In the genomic region with DNA sequence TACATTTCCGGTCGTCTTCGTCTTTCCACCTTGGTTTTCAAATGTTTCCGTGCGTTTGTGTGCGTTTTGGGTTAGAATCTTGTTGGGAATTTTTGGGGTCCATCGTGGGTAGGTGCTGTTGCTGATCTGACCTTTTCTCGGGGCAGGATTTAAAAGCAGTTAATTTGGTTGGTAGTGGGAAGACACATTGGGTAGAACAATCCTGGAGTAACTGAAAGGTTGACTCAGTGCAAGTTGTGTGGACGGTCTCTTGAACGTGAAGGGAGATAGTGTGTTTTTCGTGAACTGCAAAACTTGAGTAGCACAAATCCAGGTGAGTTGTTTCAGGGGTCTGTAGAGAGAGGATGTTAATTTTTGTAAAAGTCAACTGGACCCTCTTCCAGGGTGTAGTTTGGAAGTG, we compare ENCODE assay signal across 1 mouse cellular context.
TF ChIP-seq lines count a peak whose summit lies in the region.

No protein-coding gene starts in this region.

TF ChIP-seq in MEL, 35 proteins besides CTCF, POLR2A, EP300 and RAD21 (continued from another document):
- TF ChIP-seq NRF1 (IDR thresholded peaks at IDR 0.05; ENCODE audit: insufficient read depth, low read depth, low read length, poor library complexity, severe bottlenecking) = no peak
- peak; percentile 97 for TF ChIP-seq CHD1 (IDR thresholded peaks at IDR 0.05; ENCODE audit: low read depth, low read length)
- 0 out of 2 replicates have a peak, but pooled peaks have one; percentile 4 for TF ChIP-seq ETS1 (IDR thresholded peaks at IDR 0.05; ENCODE audit: low read depth, low read length)
- 0 out of 2 replicates have a peak, but pooled peaks have one; percentile 9 for TF ChIP-seq JUND (IDR thresholded peaks at IDR 0.05; ENCODE audit: low read depth, low read length)
- no peak for TF ChIP-seq UBTF (IDR thresholded peaks at IDR 0.05; ENCODE audit: borderline replicate concordance, insufficient read depth, low read depth, low read length)
- TF ChIP-seq KAT2A (conservative IDR thresholded peaks at IDR 0.05; ENCODE audit: low read depth, low read length) = 0 out of 2 replicates have a peak, but pooled peaks have one; percentile 31
- TF ChIP-seq MEF2A (IDR thresholded peaks at IDR 0.05; ENCODE audit: extremely low read depth, insufficient replicate concordance, low read depth, low read length, poor library complexity, severe bottlenecking) = no peak
- no peak for TF ChIP-seq E2F4 (IDR thresholded peaks at IDR 0.05; ENCODE audit: borderline replicate concordance, low read depth, low read length)
- no peak for TF ChIP-seq GATA1 (IDR thresholded peaks at IDR 0.05; ENCODE audit: low read depth, low read length)
- TF ChIP-seq HCFC1 (IDR thresholded peaks at IDR 0.05; ENCODE audit: low read depth, low read length) = 0 out of 2 replicates have a peak, but pooled peaks have one; percentile 15
- TF ChIP-seq TBP (IDR thresholded peaks at IDR 0.05; ENCODE audit: low read depth, low read length) = no peak
- no peak for TF ChIP-seq MAFK (IDR thresholded peaks at IDR 0.05; ENCODE audit: borderline replicate concordance, low read depth, low read length)
- TF ChIP-seq RCOR1 (IDR thresholded peaks at IDR 0.05; ENCODE audit: low read depth, low read length) = no peak
- 0 out of 2 replicates have a peak, but pooled peaks have one; percentile 22 for TF ChIP-seq MAX (IDR thresholded peaks at IDR 0.05; ENCODE audit: low read length)
- no peak for TF ChIP-seq BHLHE40 (IDR thresholded peaks at IDR 0.05; ENCODE audit: borderline replicate concordance, low read depth, low read length)
- peak; percentile 45; the same call in 1 of the 2 replicates for TF ChIP-seq MXI1 (IDR thresholded peaks at IDR 0.05; ENCODE audit: low read depth, low read length)
- TF ChIP-seq ELF1 (IDR thresholded peaks at IDR 0.05; ENCODE audit: low read depth, low read length) = no peak
- TF ChIP-seq TCF12 (IDR thresholded peaks at IDR 0.05; ENCODE audit: low read depth, low read length) = no peak
- TF ChIP-seq ZNF384 (IDR thresholded peaks at IDR 0.05; ENCODE audit: low read depth, low read length) = no peak
- TF ChIP-seq SIN3A (IDR thresholded peaks at IDR 0.05; ENCODE audit: low read length) = peak; percentile 65
- TF ChIP-seq ZC3H11A (IDR thresholded peaks at IDR 0.05; ENCODE audit: low read depth, low read length) = no peak
